Mouse (Mus musculus) kidney, adult 18-20 months (tissue): ENCODE results near the gene Paqr6.

Experiments used
- DNase-seq: peaks from one replicate; pipeline ENCODE4 v3.0.0; 2021

Gene Paqr6

DNA sequence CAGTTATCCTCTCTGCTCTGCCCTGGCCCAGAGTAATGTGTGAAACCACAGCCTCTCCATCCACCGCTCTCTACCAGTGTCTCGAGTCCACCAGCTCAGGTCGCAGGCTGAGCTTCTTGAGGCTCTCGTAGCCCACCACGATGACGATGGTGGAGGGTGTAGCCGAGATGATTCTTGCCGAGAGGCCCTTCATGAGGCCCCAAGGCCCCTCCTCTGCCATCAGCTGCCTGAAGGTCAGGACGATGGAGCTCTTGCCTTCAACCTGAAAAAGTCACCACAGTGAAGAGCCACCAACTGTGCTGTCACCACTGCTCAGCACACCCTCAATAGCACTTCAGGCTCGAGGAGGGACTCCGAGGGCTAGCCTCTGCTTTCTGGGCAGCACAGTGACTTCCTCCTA is 48.3 kb downstream of the Paqr6 start:
- DNase-seq: no peak

DNA sequence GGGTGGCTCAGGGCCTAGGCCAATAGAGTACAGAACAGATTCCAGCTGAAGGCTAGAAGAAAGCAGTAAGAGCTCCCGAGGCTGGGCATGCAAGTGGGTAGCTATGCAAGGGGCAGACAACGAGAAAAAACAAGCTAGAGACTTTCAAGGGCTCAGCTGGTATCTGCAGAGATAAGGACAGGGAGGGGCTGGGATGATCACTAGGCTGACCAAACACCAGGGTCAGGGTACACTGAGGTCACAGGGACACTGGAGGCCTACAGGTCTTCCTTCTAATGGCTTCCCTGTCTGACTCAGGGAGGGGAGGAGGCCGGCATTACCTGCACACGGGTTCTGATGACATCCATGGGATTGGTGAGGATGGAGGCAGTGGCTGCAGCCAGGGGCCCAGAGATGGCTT is 51.3 kb downstream of the Paqr6 start:
- DNase-seq: no peak

DNA sequence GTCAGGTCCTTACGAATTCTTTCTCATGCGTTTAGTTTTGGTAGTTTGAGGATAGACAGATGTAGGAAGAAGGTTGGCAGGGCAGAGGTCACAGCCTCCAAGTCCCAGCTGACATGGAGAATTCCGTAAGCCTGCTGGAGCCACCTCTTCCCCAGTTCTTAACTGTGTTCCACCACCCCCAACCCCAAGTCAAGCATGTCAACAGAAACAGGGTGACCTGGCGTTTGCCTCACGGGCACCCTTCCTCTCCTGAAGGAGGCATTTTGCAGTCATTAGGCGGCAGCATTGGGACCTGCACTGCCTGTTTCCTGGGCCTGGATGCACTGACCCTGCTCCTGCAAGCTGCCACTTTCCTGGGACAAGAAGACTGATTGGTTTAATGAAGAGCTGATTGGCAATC is 53.6 kb downstream of the Paqr6 start:
- no peak for DNase-seq
